Mouse (Mus musculus): ENCODE results near the gene Rpl22l1. TPM values are rescaled to one million over a fixed set of nuclear protein-coding genes. Genes with fewer than 3 reads are reported as not detected.
"Not testable (repeated sequence)": the region's sequence is repeated elsewhere in the genome, so short reads cannot be mapped to it uniquely, and the experiment has no call there.

Gene Rpl22l1
- polyA plus RNA-seq, 1 experiment from 2014 or later: 252 TPM

GRCm38 (mm10) chr3:28843231-28843630 lies 38.0 kb downstream of the Rpl22l1 start:
- no peak for ATAC-seq (ENCODE audit: low FRiP score)
- WGBS: 23% methylated on average over 8 of the region's 8 CpGs
- no peaks in the 10 kb centered on the region for H3K4me1 ChIP-seq

GRCm38 (mm10) chr3:28847115-28847514 lies 41.9 kb downstream of the Rpl22l1 start:
- Histone ChIP-seq H3K27ac (replicated peaks) (no peak overlapping the region), H3K9ac (replicated peaks) (no peak overlapping the region), H3K9me3 (replicated peaks) (no peaks in the 10 kb centered on the region), H3K27me3 (replicated peaks) (no peaks in the 10 kb centered on the region), H3K36me3 (no peaks in the 10 kb centered on the region), H3K4me1 (no peaks in the 10 kb centered on the region), H3K4me3 (replicated peaks) (no peak overlapping the region), H3K4me2 (no peak overlapping the region)
- ATAC-seq (ENCODE audit: low FRiP score): no peak

More at GRCm38 (mm10) chr3:28843231-28843630, 38.0 kb downstream of the Rpl22l1 start:
- no peaks in the 10 kb centered on the region for H3K36me3 ChIP-seq
- H3K27me3 ChIP-seq (replicated peaks): no peaks in the 10 kb centered on the region
- no peaks in the 10 kb centered on the region for H3K9me3 ChIP-seq (replicated peaks)
- H3K9ac ChIP-seq (replicated peaks): no peak overlapping the region
- H3K4me2 ChIP-seq: no peak overlapping the region
- no peak overlapping the region for H3K4me3 ChIP-seq (replicated peaks)
- no peak overlapping the region for H3K27ac ChIP-seq (replicated peaks)

- ATAC-seq (ENCODE audit: low FRiP score); H3K36me3 ChIP-seq; H3K9ac ChIP-seq (replicated peaks); H3K4me1 ChIP-seq; H3K4me2 ChIP-seq; H3K9me3 ChIP-seq (replicated peaks); H3K27ac ChIP-seq (replicated peaks); H3K4me3 ChIP-seq (replicated peaks); H3K27me3 ChIP-seq (replicated peaks): not testable (repeated sequence)
- 88% methylated on average over 3 of the region's 3 CpGs for WGBS
Measured at GRCm38 (mm10) chr3:28852174-28852573, 46.9 kb downstream of the Rpl22l1 start.

Other genes starting within 250 kb of the Rpl22l1 start
- 0.10 and 0.11 TPM in 2 replicates for gene Slc2a2, start 107.5 kb upstream of the Rpl22l1 start, polyA plus RNA-seq (2015; fragmentation: Nextera tagmentation; extraction: Ambion mirVana)
- 9.6 and 10.1 TPM in 2 replicates for gene Eif5a2, start 24.2 kb upstream of the Rpl22l1 start, polyA plus RNA-seq (2015; fragmentation: Nextera tagmentation; extraction: Ambion mirVana)
- not detected in 2 replicates for gene Gm1527, start 87.2 kb downstream of the Rpl22l1 start, polyA plus RNA-seq (2015; fragmentation: Nextera tagmentation; extraction: Ambion mirVana)